Mouse (Mus musculus): ENCODE results near the gene Tmem233.
A peak's percentile ranks its signal among the peaks of the same experiment; 100 is the strongest.

Tmem233 gene

DNA sequence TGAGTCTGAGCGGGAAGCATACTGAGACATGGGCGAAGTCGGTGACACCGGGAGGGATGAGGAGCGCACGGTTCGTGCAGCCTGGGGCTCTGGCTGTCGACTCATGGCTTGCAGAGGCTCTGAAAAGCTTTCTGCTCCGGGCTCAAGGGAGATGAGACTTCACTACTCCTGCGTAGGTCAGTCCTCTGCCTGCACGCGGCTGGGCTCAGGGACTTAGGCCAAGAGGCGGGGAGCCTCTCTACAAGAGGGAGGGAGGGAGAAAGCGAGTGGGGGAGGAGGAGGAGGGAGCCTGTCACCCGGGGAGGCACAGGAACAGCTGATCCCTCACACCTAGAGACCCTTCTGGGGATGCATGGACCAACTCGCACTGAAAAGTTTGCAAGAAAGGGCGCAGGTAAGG lies at the start of gene Tmem233:
TSS of gene Tmem233 (minus strand) at position 164 of the 400 bp plus-strand sequence.
- no peak for DNase-seq (ENCODE audit: low read depth)

- peak; percentile 62 for DNase-seq (ENCODE audit: low read depth)
Observed at GRCm38 (mm10) chr5:116123344-116123743, 40.3 kb upstream of the Tmem233 start.

DNA sequence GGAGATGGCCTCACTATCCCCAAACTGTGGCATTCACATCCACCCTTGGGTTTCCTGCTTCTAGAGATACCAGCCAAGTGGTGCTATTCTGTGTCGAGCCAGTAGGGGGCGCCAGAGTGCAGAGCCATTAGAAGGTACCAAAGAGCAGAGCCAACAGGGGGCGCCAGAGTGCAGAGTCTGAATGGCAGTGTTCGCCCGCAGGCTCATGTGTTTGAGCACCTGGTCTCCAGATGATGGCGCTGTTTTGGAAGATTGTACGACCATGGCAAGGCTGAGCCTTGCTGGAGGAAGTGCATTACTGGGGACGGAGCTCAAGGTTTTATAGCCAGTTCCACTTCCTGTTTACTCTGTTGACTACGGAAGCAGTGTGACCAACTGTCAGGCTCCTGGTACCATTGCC lies 33.5 kb upstream of the Tmem233 start:
- peak; percentile 53 for DNase-seq (ENCODE audit: low read depth)

DNA sequence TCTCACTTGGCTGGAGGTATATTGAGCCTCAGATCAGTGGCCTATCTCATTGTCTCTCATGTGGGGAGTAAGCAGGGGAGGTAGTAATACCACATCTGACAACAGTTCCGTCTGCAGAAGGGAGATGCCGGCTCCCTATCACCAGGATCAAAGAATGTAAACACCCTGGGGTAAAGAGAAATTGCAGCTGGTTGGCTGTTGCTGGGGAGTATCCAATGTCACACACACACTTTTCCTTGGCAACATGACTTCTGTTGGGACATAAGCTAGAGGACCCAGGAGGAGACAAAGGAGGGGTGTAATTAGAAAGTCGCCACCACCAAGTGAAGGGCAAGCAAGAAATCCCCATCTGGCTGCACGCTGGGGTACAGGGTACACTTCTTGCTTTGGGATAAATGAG lies 33.1 kb upstream of the Tmem233 start:
- no peak for DNase-seq (ENCODE audit: low read depth)

- DNase-seq (ENCODE audit: low read depth): no peak
Observed at GRCm38 (mm10) chr5:116115071-116115834, 32.2 kb upstream of the Tmem233 start.

DNA sequence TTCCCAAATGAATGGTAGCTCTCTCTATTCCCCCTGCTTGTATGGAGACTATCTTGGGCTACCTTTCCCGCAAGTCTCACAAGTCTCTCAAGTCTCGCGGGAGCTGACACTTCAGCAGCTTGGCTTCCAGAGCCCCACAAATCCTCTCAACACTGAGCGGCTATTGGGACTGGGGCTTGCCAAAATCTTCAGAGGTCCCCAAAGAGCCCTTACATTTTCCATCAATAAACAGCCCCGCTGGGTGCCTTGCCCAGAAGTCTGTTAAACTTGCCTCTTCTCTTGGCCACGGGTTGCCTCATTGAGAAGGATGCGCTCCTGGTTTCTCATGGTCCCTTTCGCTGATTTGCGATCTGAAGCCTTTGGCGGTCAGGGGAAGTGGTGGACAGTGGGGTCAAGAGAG lies 25.6 kb upstream of the Tmem233 start:
- no peak for DNase-seq (ENCODE audit: low read depth)

GRCm38 (mm10) chr5:116084231-116084630 lies 1.2 kb upstream of the Tmem233 start:
- DNase-seq (ENCODE audit: low read depth): no peak

DNA sequence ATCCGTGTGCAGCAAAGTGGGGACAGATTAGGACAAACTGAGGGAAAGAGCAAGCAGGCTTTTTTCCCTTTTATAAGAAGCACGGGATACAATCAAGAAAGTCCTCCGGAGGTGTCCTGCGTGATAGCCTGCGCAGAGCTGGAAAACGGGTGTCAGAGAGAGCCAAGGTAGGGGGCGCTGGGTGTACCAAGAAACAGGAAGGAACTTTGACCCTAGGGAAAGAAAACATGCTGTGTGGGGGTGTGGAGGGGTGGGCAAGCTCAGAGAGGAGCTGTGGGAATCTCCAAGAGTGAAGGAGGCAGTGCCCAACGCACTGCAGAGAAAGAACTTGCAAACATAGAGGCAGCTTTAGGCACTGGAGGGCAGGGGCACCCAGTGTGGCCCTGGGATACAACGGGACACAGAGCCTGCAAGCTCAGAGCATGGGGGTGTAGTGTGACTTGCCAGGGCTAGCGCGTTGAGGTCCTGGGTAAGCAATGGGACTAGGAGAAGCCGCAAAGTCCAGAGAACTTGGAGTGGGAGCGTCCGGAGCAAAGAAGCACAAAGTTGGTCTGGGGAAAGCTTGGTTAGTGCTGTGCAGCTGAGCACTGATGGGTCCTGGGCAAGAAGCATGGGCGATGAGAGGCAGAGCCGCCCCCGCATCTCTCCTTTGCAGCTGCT lies 673 bp downstream of the Tmem233 start:
- no peak for DNase-seq (ENCODE audit: low read depth)

DNA sequence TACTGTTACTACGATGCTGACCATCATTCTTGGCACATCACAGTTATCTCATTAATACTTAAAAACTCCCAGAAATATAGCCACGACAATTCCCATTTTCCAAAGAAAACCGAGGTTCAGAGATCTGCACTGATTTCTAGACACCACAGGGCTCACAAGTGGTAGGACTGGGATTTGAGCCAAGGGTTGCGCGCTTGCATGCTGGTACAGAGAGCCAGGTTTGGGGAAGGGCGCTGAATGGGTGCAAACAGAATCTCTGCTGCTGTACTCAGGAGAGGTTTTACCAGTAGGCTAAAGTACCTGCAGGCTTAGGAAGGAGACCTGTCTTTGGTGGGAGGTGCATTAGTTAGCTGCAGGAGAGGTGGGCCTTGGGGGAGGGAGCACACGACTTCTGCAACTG lies 1.4 kb downstream of the Tmem233 start:
- no peak for DNase-seq (ENCODE audit: low read depth)

DNA sequence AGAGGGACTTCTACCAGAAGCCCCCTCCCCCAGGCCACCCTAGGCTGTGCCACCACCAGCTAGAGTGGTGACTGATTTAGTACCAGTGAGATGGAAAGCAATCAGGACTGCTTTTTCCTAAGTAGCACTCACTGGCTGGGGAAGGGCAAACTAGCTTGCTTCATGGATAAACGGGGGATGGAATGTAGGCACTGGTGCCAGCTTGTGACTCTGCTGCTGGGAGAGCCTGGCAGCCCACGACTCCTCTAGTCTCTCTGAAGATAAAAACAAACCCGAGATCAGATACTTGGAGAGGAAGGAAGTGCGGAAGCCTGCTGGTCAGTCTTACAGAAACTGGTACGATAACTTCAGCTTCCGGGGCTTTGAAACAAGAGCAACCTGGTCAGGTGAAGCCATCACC lies 2.3 kb downstream of the Tmem233 start:
- no peak for DNase-seq (ENCODE audit: low read depth)

DNA sequence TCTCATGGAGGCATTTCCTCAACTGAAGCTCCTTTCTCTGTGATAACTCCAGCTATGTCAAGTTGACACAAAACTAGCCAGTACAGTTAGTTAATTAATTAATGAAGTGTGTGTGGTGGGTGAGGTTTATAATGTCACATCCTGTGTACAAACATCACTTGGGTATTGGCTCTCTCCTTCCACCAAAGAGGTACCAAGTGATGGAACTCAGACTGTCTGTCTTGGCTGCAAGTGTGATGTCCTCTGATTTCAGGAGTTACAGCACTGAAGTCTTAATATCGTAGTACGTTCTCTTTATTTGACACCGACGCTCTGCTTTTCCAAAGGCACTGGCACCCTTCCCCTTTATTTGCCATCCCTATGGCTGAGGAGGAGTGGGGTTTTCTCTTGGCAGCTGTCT lies 13.4 kb downstream of the Tmem233 start:
- DNase-seq (ENCODE audit: low read depth): no peak

DNA sequence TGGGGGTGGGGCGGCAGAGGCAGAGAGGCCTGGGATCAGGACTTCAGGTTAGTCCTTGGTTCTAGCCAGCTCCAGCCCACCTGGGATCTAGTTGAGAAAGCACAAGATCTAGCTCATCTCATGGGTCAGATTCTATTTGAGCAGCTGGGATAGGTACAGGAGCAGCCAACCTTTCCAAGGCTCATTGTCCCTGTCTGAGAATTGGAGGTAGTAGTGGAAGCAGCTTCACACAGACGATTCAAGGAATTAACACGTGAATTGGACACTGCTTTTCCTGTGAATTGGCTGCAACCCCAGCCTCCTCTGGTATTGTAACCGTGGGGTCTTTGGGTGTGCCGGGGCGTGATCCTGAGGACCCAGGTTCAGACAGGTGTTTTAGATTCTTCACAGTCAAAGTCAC lies 30.2 kb downstream of the Tmem233 start:
- no peak for DNase-seq (ENCODE audit: low read depth)

DNA sequence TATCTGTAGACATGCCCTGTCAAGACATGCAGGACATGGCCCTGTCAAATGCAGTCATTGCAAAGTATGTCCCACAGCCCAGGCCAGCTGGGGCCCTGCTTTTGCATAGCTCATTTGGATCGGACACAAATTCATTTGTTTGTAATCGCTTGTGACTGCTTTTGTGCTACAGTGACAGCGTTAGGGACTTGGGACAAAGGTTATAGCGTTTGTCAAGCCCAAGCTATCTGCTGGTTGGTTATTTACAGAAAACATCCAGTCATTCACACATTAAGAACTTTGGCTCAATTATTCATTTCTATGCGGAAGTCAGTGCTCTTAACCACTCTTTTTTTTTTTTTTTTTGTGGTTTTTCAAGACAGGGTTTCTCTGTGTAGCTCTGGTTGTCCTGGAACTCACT lies 30.9 kb downstream of the Tmem233 start:
- no peak for DNase-seq (ENCODE audit: low read depth)

GRCm38 (mm10) chr5:116049821-116050220 lies 33.2 kb downstream of the Tmem233 start:
- no peak for DNase-seq (ENCODE audit: low read depth)

- DNase-seq (ENCODE audit: low read depth): no peak
Observed at GRCm38 (mm10) chr5:116048321-116048720, 34.7 kb downstream of the Tmem233 start.

- DNase-seq (ENCODE audit: low read depth): no peak
Observed at GRCm38 (mm10) chr5:116046246-116046645, 36.8 kb downstream of the Tmem233 start.

GRCm38 (mm10) chr5:116045581-116045980 lies 37.5 kb downstream of the Tmem233 start:
- no peak for DNase-seq (ENCODE audit: low read depth)

DNA sequence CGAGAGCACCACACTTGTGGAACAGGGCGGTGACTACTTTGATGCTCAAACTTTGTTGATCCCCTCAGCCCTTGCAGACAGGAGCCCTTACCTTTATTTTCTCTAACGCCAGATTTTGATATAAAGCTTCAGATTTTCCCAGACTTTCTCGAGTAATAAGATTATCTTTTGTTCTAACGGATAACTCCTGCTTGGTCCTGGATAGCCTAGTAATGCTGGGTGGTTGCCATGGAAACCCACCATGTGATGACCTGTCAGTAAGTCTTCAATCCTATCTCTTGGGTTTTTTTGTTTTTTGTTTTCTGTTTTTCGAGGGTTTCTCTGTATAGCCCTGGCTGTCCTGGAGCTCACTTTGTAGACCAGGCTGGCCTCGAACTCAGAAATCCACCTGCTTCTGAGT lies 40.8 kb downstream of the Tmem233 start:
- DNase-seq (ENCODE audit: low read depth): no peak

- DNase-seq (ENCODE audit: low read depth): no peak
Observed at GRCm38 (mm10) chr5:116039706-116040105, 43.3 kb downstream of the Tmem233 start.

DNA sequence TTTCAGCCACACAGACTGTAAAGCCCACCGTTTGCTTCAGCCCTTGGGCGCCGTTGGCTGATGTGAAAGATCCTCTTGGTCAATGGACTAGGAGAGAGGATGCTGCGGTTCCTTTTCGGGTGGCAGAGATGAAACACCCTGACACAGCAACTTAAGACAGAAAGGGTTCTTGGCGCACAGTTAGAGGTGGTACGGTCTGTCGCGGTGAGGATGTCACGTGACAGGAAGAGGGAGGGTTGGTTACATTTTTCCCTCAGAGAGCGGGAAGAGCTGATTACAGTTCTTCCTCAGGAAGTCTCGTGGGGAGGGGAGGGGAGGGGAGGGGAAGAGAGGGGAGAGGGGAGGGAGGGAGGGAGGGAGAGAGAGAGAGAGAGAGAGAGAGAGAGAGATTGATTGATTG lies 45.3 kb downstream of the Tmem233 start:
- DNase-seq (ENCODE audit: low read depth): no peak

DNA sequence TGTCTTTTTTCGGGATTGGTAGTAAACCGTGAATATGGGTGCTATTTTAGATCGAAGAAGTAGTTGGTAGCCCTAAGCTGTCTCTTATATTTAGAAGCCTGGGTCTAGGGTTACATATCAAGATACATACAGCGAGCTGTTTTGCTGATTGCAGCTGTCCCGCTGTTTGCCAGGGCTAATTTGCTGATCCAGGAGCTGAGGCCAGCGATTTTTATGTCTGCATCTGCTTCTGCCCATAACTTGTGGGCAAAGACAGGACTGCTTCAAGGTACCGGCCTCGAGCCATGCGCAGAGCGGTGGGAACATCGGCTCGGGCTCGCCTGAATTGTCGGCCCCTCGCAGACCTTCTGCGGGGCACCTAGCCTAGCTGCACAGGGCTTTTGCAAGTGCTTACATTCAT lies 46.6 kb downstream of the Tmem233 start:
- DNase-seq (ENCODE audit: low read depth): no peak

GRCm38 (mm10) chr5:116031190-116031577 lies 51.9 kb downstream of the Tmem233 start:
- DNase-seq (ENCODE audit: low read depth): peak; percentile 80

DNA sequence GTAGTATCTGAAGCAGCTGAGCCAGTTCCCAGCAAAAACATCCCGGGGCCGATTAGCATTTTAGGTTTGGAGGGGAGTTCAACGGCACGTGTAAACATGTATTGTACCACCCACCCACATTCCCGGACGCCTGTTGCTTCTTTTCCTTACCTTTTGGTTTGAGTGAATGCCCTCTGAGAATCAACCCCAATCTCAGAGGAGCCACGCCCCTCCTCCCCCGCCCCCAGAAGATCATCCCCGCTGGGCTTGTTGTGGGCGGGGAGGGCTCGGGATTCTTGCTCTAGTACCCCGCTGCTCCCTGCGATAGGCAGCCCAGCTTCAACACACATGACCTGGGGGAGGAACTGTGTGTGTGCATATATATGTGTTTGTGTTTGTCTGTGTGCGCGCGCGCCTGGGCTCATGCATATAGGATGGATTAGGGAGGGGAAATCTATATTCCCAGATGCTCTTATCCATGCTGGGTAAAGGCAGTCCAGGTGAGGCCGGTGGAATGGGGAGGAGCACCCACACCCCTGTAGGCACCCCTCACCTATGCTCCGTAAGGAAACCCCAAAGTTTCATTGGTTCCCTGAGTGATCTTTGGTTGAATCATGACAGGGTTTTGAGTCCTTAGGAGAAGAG lies 52.4 kb downstream of the Tmem233 start:
- DNase-seq (ENCODE audit: low read depth): no peak

Measured in c-Kit-positive CD71-negative TER-119-negative erythroid progenitor cells, embryonic 14.5 days (primary cell).